Mouse (Mus musculus): ENCODE data around the gene Gm17467. TPM values are rescaled to one million over a fixed set of nuclear protein-coding genes. Genes with fewer than 3 reads are reported as not detected.
"Not testable (repeated sequence)": the region's sequence is repeated elsewhere in the genome, so short reads cannot be mapped to it uniquely, and the experiment has no call there.

The Gm17467 gene
- not detected in 2 replicates for polyA plus RNA-seq (2014; fragmentation: Nextera tagmentation; extraction: Ambion mirVana)

- not testable (repeated sequence) for H3K9me3 ChIP-seq (ENCODE audit: control insufficient read depth, low read depth, low read length); H3K36me3 ChIP-seq (ENCODE audit: control insufficient read depth, insufficient read depth, low read length); H3K27ac ChIP-seq (ENCODE audit: low read length); H3K4me3 ChIP-seq (ENCODE audit: low read depth, low read length); ATAC-seq (ENCODE audit: insufficient number of reproducible peaks, insufficient read depth, low FRiP score, low read depth); H3K4me2 ChIP-seq (replicated peaks; ENCODE audit: low read depth, low read length); H3K4me1 ChIP-seq (ENCODE audit: control insufficient read depth, insufficient read depth, low read length); H3K27me3 ChIP-seq (ENCODE audit: control insufficient read depth, insufficient read depth, low read length); H3K9ac ChIP-seq (replicated peaks; ENCODE audit: low read depth, low read length)
- WGBS = no CpG with 5 or more reads among the region's 3 CpGs
These were observed at the start of gene Gm17467 for GRCm38 (mm10) chrX:123704691-123705090. TSS of gene Gm17467 (minus strand) at chrX:123704791.

Other genes starting within 250 kb of the Gm17467 start
- not detected in 2 replicates for gene Cldn34c2, start 123.1 kb downstream of the Gm17467 start, polyA plus RNA-seq (2014; fragmentation: Nextera tagmentation; extraction: Ambion mirVana)
- gene Cldn34c3, start 88.9 kb upstream of the Gm17467 start, polyA plus RNA-seq (2014; fragmentation: Nextera tagmentation; extraction: Ambion mirVana) = not detected in 2 replicates